Mouse (Mus musculus) limb, embryonic 10.5 days (tissue): ENCODE results near the gene Snx15. TPM values are rescaled to one million over a fixed set of nuclear protein-coding genes. Genes with fewer than 3 reads are reported as not detected.

Experiments
- DNase-seq: peaks from one replicate; pipeline ENCODE4 v3.0.0-alpha.2; 2017; ENCODE audit warnings: low spot score
- H3K27ac ChIP-seq: fragments of 300-500 bp; sonication (generic); 2 replicates; pipeline ENCODE4 v1.5.1; 2016; ENCODE audit warnings: mild to moderate bottlenecking
- H3K27me3 ChIP-seq: fragments of 300-500 bp; sonication (generic); 2 replicates; pipeline ENCODE4 v1.6.1; 2016; ENCODE audit warnings: low read depth, mild to moderate bottlenecking; ENCODE audit not compliant: poor library complexity, severe bottlenecking
- H3K36me3 ChIP-seq: fragments of 300-500 bp; sonication (generic); 2 replicates; pipeline ENCODE4 v1.6.1; 2016; ENCODE audit warnings: mild to moderate bottlenecking, moderate library complexity
- H3K4me1 ChIP-seq: fragments of 300-500 bp; sonication (generic); 2 replicates; pipeline ENCODE4 v1.6.1; 2016
- H3K4me3 ChIP-seq: fragments of 300-500 bp; sonication (generic); 2 replicates; pipeline ENCODE4 v1.5.1; 2016; ENCODE audit warnings: mild to moderate bottlenecking, moderate library complexity
- H3K9me3 ChIP-seq: fragments of 300-500 bp; sonication (generic); replicated peaks from 2 replicates; pipeline ENCODE4 v1.6.1; 2016; ENCODE audit warnings: mild to moderate bottlenecking
- WGBS: fragments of 180-500 bp; shearing (Covaris S2); methylation state at CpG from one replicate; pipeline ENCODE4 v1.1.7; 2016; 5-methylcytosine and 5-hydroxymethylcytosine counted together
- polyA plus RNA-seq: library from polyadenylated mRNA; unstranded; fragments of >200 nt; fragmentation: Nextera tagmentation; extraction: Ambion mirVana; gene quantifications from 2 replicates; pipeline ENCODE4 v1.2.1, GENCODE M21; 2016

The Snx15 gene
- polyA plus RNA-seq, result 25.7 and 28.7 TPM in 2 replicates

DNA sequence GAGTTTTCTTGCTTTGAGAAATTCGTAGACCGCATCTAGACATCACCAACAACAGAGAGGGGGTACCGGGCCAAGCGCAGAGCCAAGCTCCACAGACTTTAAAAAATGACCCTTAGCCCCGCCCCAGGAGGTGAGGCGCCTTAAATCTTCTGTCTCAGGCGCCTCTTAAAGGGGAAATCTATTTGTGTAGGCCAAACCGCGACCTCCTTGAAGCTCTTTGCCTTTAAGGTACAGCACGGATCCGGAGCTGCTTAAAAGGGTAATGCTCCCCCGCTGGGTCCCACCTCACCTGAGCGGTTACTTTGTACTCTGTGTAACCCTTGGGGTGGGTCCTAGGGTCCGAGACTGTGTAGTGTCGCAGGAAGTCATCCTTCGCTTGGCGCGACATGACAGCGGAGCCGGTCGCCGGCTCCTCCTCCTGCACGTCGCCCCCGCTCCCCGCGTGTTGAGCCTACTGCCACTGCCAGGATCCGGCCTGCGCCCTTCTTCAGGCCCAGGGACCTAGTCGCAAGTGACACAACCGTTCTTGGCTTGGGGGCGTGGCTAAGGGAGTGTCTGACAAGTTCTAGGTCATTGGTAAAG is at the start of gene Snx15:
Gene Snx15, minus strand, starts transcription at position 545 of the 582 bp plus-strand sequence.
- Histone ChIP-seq H3K36me3 (0 out of 2 replicates have a peak, but pooled peaks cover 3% of the 10 kb centered on the region), H3K27ac (peak within 1 kb of the TSS; percentile 90), H3K27me3 (no peaks in the 10 kb centered on the region), H3K4me3 (peak within 1 kb of the TSS; percentile 66), H3K9me3 (no peaks in the 10 kb centered on the region), H3K4me1 (peaks cover 10% of the 10 kb centered on the region; the same call in 1 of the 2 replicates)
- peak; percentile 92 for DNase-seq
- WGBS, result under 1% methylated on average over 32 of the region's 32 CpGs

DNA sequence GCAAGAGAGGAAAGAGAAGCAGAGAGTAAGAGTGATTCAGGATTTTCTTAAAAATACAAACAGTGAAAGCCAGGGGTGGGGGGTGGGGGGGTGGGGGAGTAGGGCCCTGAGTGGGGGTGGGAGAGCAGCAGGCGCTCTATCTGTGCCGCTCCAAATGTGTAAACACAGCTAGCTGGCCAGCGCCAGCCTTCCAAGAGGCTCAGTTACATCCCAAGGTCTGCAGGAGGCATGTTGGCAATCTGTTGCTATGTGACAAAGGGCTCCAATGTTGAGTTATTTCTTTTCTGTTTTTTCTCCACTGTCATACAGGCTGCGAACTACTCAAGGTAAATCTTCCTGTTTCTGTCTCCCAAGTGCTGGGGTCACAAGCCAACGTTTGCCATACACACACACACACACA is 46.7 kb upstream of the Snx15 start:
- H3K36me3 ChIP-seq, result no peaks in the 10 kb centered on the region
- H3K4me1 ChIP-seq, result no peaks in the 10 kb centered on the region
- no peak for DNase-seq
- H3K27ac ChIP-seq, result no peak overlapping the region
- no peaks in the 10 kb centered on the region for H3K27me3 ChIP-seq
- 37% methylated on average over 5 of the region's 5 CpGs for WGBS
- H3K4me3 ChIP-seq, result no peak overlapping the region
- H3K9me3 ChIP-seq, result no peaks in the 10 kb centered on the region

DNA sequence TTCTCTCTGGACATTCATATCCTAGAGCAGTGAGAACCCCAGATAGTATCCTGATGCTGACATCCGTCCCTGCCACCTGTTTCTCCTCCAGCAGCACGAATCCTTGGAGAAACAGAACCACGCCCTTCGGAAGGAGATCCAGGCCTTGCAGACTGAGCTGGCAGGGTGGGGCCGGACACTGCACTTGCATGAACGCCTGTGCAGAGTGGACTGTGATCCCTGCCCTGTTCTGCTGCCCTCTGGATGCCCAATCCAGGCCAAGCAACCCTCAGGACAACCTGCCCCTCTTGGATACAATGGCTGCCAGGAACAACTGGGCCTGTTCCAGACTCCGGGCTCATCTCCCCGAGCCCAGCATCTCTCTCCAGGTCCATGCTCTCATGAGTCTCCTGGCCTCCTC is 43.1 kb upstream of the Snx15 start:
- DNase-seq, result no peak
- Histone ChIP-seq H3K4me1 (no peaks in the 10 kb centered on the region), H3K4me3 (no peak overlapping the region), H3K27ac (no peak overlapping the region), H3K9me3 (no peaks in the 10 kb centered on the region), H3K27me3 (no peaks in the 10 kb centered on the region), H3K36me3 (no peaks in the 10 kb centered on the region)
- WGBS, result 86% methylated on average over 8 of the region's 8 CpGs

- Histone ChIP-seq H3K4me3 (no peak overlapping the region), H3K9me3 (no peaks in the 10 kb centered on the region), H3K4me1 (0 out of 2 replicates have a peak, but pooled peaks cover 3% of the 10 kb centered on the region), H3K27ac (no peak overlapping the region), H3K36me3 (no peaks in the 10 kb centered on the region), H3K27me3 (no peaks in the 10 kb centered on the region)
- DNase-seq, result no peak
- 79% methylated on average over 4 of the region's 4 CpGs for WGBS
Observed at GRCm38 (mm10) chr19:6166750-6167149, 38.6 kb upstream of the Snx15 start.

GRCm38 (mm10) chr19:6163872-6164547 is 35.9 kb upstream of the Snx15 start:
- no peak for DNase-seq
- Histone ChIP-seq H3K4me3 (no peak overlapping the region), H3K27me3 (no peaks in the 10 kb centered on the region), H3K4me1 (0 out of 2 replicates have a peak, but pooled peaks cover 3% of the 10 kb centered on the region), H3K36me3 (no peaks in the 10 kb centered on the region), H3K27ac (no peak overlapping the region), H3K9me3 (no peaks in the 10 kb centered on the region)
- 81% methylated on average over 10 of the region's 10 CpGs for WGBS

DNA sequence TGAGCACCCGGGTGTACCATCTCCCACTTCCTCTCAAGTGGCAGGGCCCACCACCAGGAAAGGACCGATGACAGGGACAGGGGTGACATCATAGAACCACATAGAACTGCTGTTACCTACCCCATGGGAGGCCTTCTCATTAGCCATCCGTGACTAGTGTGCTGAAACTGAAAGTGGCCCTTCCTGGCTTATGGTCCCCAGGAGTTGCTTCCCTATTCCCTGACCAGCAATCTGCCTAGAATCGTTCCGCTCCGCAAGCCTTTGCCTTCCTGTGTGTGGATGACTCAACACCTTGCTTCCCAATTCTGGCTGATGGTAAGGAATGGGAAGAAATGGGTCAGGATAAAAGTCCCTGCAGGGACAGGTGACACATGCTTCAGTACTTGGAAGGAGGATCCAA is 29.1 kb upstream of the Snx15 start:
- H3K36me3 ChIP-seq, result no peaks in the 10 kb centered on the region
- WGBS, result 75% methylated on average over 6 of the region's 6 CpGs

DNA sequence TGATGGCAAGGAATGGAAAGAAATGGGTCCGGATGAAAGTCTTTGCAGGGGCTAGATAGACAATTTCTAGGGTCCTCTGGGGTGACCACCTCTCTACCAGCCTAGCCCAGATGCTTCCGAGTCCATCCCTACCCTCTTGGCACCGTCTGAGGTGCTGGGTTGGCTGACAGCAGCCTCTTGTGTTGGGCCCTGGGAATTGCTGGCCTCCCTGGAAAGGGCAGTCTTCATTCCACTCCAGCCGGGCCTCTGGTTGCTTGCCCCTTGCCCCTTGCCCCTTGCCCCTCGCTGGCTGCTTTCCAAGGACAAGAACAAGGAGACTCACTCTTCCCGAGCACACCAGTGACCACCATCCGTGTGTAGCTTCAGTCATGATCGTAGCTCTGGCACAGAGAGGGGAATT is 28.3 kb upstream of the Snx15 start:
- no peak for DNase-seq
- H3K27me3 ChIP-seq, result no peaks in the 10 kb centered on the region
- no peaks in the 10 kb centered on the region for H3K36me3 ChIP-seq
- no peaks in the 10 kb centered on the region for H3K9me3 ChIP-seq
- WGBS, result 68% methylated on average over 8 of the region's 8 CpGs
- no peak overlapping the region for H3K27ac ChIP-seq
- H3K4me3 ChIP-seq, result no peak overlapping the region
- H3K4me1 ChIP-seq, result no peaks in the 10 kb centered on the region

More for the DNA sequence above, 29.1 kb upstream of the Snx15 start:
- no peak overlapping the region for H3K27ac ChIP-seq
- H3K4me3 ChIP-seq, result no peak overlapping the region
- H3K4me1 ChIP-seq, result no peaks in the 10 kb centered on the region
- no peak for DNase-seq
- no peaks in the 10 kb centered on the region for H3K9me3 ChIP-seq
- H3K27me3 ChIP-seq, result no peaks in the 10 kb centered on the region

GRCm38 (mm10) chr19:6155174-6155573 is 27.1 kb upstream of the Snx15 start:
- 87% methylated on average over 9 of the region's 9 CpGs for WGBS
- DNase-seq, result no peak
- Histone ChIP-seq H3K27me3 (no peaks in the 10 kb centered on the region), H3K4me1 (no peaks in the 10 kb centered on the region), H3K9me3 (no peaks in the 10 kb centered on the region), H3K36me3 (no peaks in the 10 kb centered on the region), H3K4me3 (no peak overlapping the region), H3K27ac (no peak overlapping the region)

DNA sequence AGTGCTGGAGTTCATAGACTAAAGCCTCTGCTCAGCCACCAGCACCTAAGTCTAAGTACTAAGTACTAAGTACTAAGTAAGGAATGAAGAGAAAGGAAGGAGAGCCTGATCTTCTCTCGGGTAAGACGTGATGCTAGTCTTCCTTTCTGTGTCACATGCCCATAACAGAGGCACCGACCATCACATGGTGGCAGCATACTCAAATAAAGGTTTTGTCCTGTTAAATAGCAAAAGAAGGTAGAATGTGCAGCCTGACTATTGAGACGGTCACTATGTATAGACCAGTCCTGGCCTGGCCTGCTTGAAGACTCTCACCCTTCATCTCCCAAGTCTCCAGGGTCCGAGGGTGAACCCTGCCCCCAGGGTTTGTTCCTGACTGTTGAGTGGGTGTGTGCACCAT is 16.7 kb upstream of the Snx15 start:
- Histone ChIP-seq H3K27ac (no peak overlapping the region), H3K27me3 (no peaks in the 10 kb centered on the region), H3K4me1 (peaks cover 14% of the 10 kb centered on the region), H3K4me3 (no peak overlapping the region), H3K9me3 (no peaks in the 10 kb centered on the region), H3K36me3 (no peaks in the 10 kb centered on the region)
- WGBS, result 79% methylated on average over 5 of the region's 5 CpGs
- no peak for DNase-seq

- H3K4me1 ChIP-seq, result peaks cover 19% of the 10 kb centered on the region
- DNase-seq, result no peak
- H3K9me3 ChIP-seq, result no peaks in the 10 kb centered on the region
- H3K27me3 ChIP-seq, result no peaks in the 10 kb centered on the region
- H3K27ac ChIP-seq, result peak within 1 kb of the TSS; percentile 98
- under 1% methylated on average over 15 of the region's 15 CpGs for WGBS
- H3K4me3 ChIP-seq, result peak within 1 kb of the TSS; percentile 71
- H3K36me3 ChIP-seq, result peaks cover 17% of the 10 kb centered on the region
Observed at GRCm38 (mm10) chr19:6141394-6141749, 13.3 kb upstream of the Snx15 start, which contains the start of gene Arl2. Gene Arl2 (minus strand): TSS chr19:6141548.

DNA sequence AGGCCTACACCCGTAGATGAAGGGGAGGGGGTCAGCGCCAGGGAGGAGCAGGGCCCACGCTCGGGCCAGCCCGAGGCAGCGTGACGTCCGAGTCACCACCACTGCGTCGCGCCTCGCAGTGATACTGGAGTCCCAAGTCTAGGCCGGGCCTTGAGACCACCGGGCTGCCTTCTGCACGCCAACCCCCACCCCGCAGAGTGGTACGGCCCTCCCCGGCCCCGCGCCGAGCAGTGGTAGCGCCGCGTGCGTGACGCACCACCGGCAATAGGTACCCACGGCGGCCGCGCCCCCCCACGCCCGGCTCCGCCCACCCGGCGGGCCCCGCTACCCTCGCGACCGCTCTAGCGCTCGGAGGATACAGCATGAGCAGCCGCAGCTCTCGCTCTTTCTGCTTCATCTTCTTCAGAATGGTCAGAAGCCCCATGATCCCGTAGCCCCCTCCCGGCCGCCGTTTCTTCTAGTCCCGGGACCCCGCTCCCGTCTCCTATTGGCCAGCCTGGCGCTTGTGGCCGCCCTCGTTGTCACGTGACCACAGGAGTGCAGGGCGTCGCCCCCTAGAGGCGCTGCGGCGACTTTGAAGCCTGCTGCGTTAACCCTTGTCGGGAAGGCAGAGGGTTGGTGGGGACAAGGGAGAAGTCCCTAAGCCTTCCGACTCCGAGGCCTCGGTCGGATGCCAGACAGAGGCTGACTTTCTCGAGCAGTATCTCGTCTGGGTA is 12.7 kb upstream of the Snx15 start, which contains the start of gene Batf2:
Gene Batf2, plus strand, starts transcription at position 306 of the 716 bp plus-strand sequence.
- H3K27me3 ChIP-seq, result no peaks in the 10 kb centered on the region
- H3K4me1 ChIP-seq, result peaks cover 19% of the 10 kb centered on the region
- under 1% methylated on average over 68 of the region's 68 CpGs for WGBS
- H3K9me3 ChIP-seq, result no peaks in the 10 kb centered on the region
- DNase-seq, result peak; percentile 98
- peak within 1 kb of the TSS; percentile 71 for H3K4me3 ChIP-seq
- H3K27ac ChIP-seq, result peak within 1 kb of the TSS; percentile 98
- peaks cover 22% of the 10 kb centered on the region for H3K36me3 ChIP-seq

DNA sequence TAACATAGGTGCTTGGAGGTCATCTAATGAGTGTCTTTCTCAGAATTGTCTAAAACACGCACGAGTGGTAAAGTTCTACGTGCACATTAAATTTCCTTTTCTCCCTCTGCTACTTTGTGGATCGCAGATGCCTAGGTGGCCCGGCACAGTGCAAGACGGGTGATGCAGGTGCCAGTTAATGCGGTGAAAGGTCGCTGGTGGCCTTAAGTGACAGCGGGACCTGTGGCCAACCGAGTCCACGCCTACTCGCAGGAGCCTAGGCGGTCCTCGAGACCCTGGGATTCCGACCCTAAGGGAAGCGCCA is 12.2 kb upstream of the Snx15 start:
- H3K4me1 ChIP-seq, result peaks cover 19% of the 10 kb centered on the region
- H3K27ac ChIP-seq, result peak overlapping the region; percentile 98
- no peaks in the 10 kb centered on the region for H3K27me3 ChIP-seq
- H3K36me3 ChIP-seq, result peaks cover 28% of the 10 kb centered on the region
- WGBS, result 9% methylated on average over 16 of the region's 16 CpGs
- DNase-seq, result no peak
- peak overlapping the region; percentile 71 for H3K4me3 ChIP-seq
- no peaks in the 10 kb centered on the region for H3K9me3 ChIP-seq

DNA sequence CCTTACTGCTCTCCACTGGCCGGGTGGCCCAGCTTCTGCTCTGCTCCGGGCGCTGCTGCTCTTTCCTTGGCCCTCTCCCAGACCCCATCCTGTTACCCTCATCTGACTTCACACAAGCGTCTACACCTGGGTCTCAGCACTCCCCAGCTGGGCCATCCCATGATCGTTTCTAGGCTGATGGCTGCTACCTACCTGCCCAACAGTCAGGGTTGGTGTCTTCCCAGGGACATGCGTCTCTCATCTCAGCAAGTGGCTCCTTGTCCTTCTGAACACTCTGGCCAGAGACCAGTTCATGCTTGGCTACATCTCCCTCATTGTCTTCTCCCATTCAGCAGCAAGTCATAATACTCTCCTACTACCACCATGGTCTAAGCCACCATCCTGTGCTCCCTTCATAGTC is 11.6 kb upstream of the Snx15 start:
- no peak for DNase-seq
- Histone ChIP-seq H3K4me1 (peaks cover 19% of the 10 kb centered on the region), H3K36me3 (peaks cover 34% of the 10 kb centered on the region), H3K27me3 (no peaks in the 10 kb centered on the region), H3K4me3 (peak overlapping the region; percentile 71), H3K27ac (peak overlapping the region; percentile 98; the same call in 1 of the 2 replicates), H3K9me3 (no peaks in the 10 kb centered on the region)
- 95% methylated on average over 6 of the region's 6 CpGs for WGBS
